Mouse (Mus musculus): ENCODE measurements around the gene Klhdc9. TPM values are rescaled to one million over a fixed set of nuclear protein-coding genes. Genes with fewer than 3 reads are reported as not detected.

Gene Klhdc9
- polyA plus RNA-seq, 1 experiment from 2014 or later: 2.2 TPM

GRCm38 (mm10) chr1:171384361-171384760 is 23.8 kb upstream of the Klhdc9 start:
- no peak overlapping the region for H3K4me3 ChIP-seq (ENCODE audit: low read length)
- H3K4me2 ChIP-seq (replicated peaks; ENCODE audit: low read depth, low read length): no peak overlapping the region
- H3K27me3 ChIP-seq (ENCODE audit: control insufficient read depth, insufficient read depth, low read length): peaks cover 7% of the 10 kb centered on the region
- no peak overlapping the region for H3K9ac ChIP-seq (ENCODE audit: low read depth, low read length)
- H3K9me3 ChIP-seq (ENCODE audit: control insufficient read depth, low read length): no peaks in the 10 kb centered on the region
- no peak overlapping the region for H3K27ac ChIP-seq (ENCODE audit: low read depth, low read length)
- ATAC-seq (ENCODE audit: low FRiP score, low TSS enrichment): no peak
- H3K4me1 ChIP-seq (ENCODE audit: control insufficient read depth, insufficient read depth, low read length): peaks cover 8% of the 10 kb centered on the region; the same call in 1 of the 2 replicates
- no peaks in the 10 kb centered on the region for H3K36me3 ChIP-seq (ENCODE audit: control insufficient read depth, insufficient read depth, low read length)
- WGBS: 60% methylated on average over 9 of the region's 9 CpGs

- Histone ChIP-seq H3K36me3 (ENCODE audit: control insufficient read depth, insufficient read depth, low read length) (no peaks in the 10 kb centered on the region), H3K4me3 (ENCODE audit: low read length) (no peak overlapping the region), H3K4me2 (replicated peaks; ENCODE audit: low read depth, low read length) (no peak overlapping the region), H3K9me3 (ENCODE audit: control insufficient read depth, low read length) (no peaks in the 10 kb centered on the region), H3K27ac (ENCODE audit: low read depth, low read length) (no peak overlapping the region), H3K9ac (ENCODE audit: low read depth, low read length) (no peak overlapping the region), H3K4me1 (ENCODE audit: control insufficient read depth, insufficient read depth, low read length) (peaks cover 8% of the 10 kb centered on the region; the same call in 1 of the 2 replicates), H3K27me3 (ENCODE audit: control insufficient read depth, insufficient read depth, low read length) (peaks cover 7% of the 10 kb centered on the region)
- WGBS: 80% methylated on average over 11 of the region's 11 CpGs
- ATAC-seq (ENCODE audit: low FRiP score, low TSS enrichment): no peak
Observed at GRCm38 (mm10) chr1:171382096-171382620, 21.6 kb upstream of the Klhdc9 start.

- peaks cover 8% of the 10 kb centered on the region; the same call in 1 of the 2 replicates for H3K4me1 ChIP-seq (ENCODE audit: control insufficient read depth, insufficient read depth, low read length)
- H3K27me3 ChIP-seq (ENCODE audit: control insufficient read depth, insufficient read depth, low read length): peaks cover 7% of the 10 kb centered on the region
- no peaks in the 10 kb centered on the region for H3K36me3 ChIP-seq (ENCODE audit: control insufficient read depth, insufficient read depth, low read length)
- H3K27ac ChIP-seq (ENCODE audit: low read depth, low read length): no peak overlapping the region
- peak overlapping the region; percentile 28 for H3K4me3 ChIP-seq (ENCODE audit: low read length)
- H3K9ac ChIP-seq (ENCODE audit: low read depth, low read length): peak overlapping the region; percentile 37; the same call in 1 of the 2 replicates
- peak overlapping the region; percentile 50 for H3K4me2 ChIP-seq (replicated peaks; ENCODE audit: low read depth, low read length)
- peak; percentile 65 for ATAC-seq (ENCODE audit: low FRiP score, low TSS enrichment)
- no peaks in the 10 kb centered on the region for H3K9me3 ChIP-seq (ENCODE audit: control insufficient read depth, low read length)
- 3% methylated on average over 31 of the region's 31 CpGs for WGBS
Observed at GRCm38 (mm10) chr1:171379935-171380599, 19.5 kb upstream of the Klhdc9 start.

GRCm38 (mm10) chr1:171378298-171378697 is 17.7 kb upstream of the Klhdc9 start:
- no peak for ATAC-seq (ENCODE audit: low FRiP score, low TSS enrichment)
- Histone ChIP-seq H3K4me3 (ENCODE audit: low read length) (no peak overlapping the region), H3K4me2 (replicated peaks; ENCODE audit: low read depth, low read length) (no peak overlapping the region), H3K4me1 (ENCODE audit: control insufficient read depth, insufficient read depth, low read length) (peaks cover 12% of the 10 kb centered on the region; the same call in 1 of the 2 replicates), H3K9ac (ENCODE audit: low read depth, low read length) (no peak overlapping the region), H3K9me3 (ENCODE audit: control insufficient read depth, low read length) (no peaks in the 10 kb centered on the region), H3K27me3 (ENCODE audit: control insufficient read depth, insufficient read depth, low read length) (peaks cover 7% of the 10 kb centered on the region), H3K27ac (ENCODE audit: low read depth, low read length) (no peak overlapping the region), H3K36me3 (ENCODE audit: control insufficient read depth, insufficient read depth, low read length) (no peaks in the 10 kb centered on the region)
- WGBS: 83% methylated on average over 6 of the region's 6 CpGs

GRCm38 (mm10) chr1:171375646-171376097 is 15.1 kb upstream of the Klhdc9 start:
- no peak overlapping the region for H3K4me2 ChIP-seq (replicated peaks; ENCODE audit: low read depth, low read length)
- no peak overlapping the region for H3K9ac ChIP-seq (ENCODE audit: low read depth, low read length)
- H3K4me3 ChIP-seq (ENCODE audit: low read length): no peak overlapping the region
- H3K27ac ChIP-seq (ENCODE audit: low read depth, low read length): no peak overlapping the region
- peaks cover 15% of the 10 kb centered on the region; the same call in 1 of the 2 replicates for H3K4me1 ChIP-seq (ENCODE audit: control insufficient read depth, insufficient read depth, low read length)
- H3K36me3 ChIP-seq (ENCODE audit: control insufficient read depth, insufficient read depth, low read length): no peaks in the 10 kb centered on the region
- no peaks in the 10 kb centered on the region for H3K9me3 ChIP-seq (ENCODE audit: control insufficient read depth, low read length)
- 0 out of 2 replicates have a peak, but pooled peaks have one; percentile 37 for ATAC-seq (ENCODE audit: low FRiP score, low TSS enrichment)
- H3K27me3 ChIP-seq (ENCODE audit: control insufficient read depth, insufficient read depth, low read length): peaks cover 3% of the 10 kb centered on the region; the same call in 1 of the 2 replicates
- 41% methylated on average over 9 of the region's 9 CpGs for WGBS

GRCm38 (mm10) chr1:171373946-171374345 is 13.3 kb upstream of the Klhdc9 start:
- H3K4me3 ChIP-seq (ENCODE audit: low read length): no peak overlapping the region
- ATAC-seq (ENCODE audit: low FRiP score, low TSS enrichment): no peak

GRCm38 (mm10) chr1:171372880-171373279 is 12.3 kb upstream of the Klhdc9 start:
- Histone ChIP-seq H3K4me1 (ENCODE audit: control insufficient read depth, insufficient read depth, low read length) (peaks cover 6% of the 10 kb centered on the region; the same call in 1 of the 2 replicates), H3K27ac (ENCODE audit: low read depth, low read length) (no peak overlapping the region), H3K9me3 (ENCODE audit: control insufficient read depth, low read length) (no peaks in the 10 kb centered on the region), H3K27me3 (ENCODE audit: control insufficient read depth, insufficient read depth, low read length) (no peaks in the 10 kb centered on the region), H3K4me3 (ENCODE audit: low read length) (no peak overlapping the region), H3K9ac (ENCODE audit: low read depth, low read length) (no peak overlapping the region), H3K36me3 (ENCODE audit: control insufficient read depth, insufficient read depth, low read length) (no peaks in the 10 kb centered on the region), H3K4me2 (replicated peaks; ENCODE audit: low read depth, low read length) (no peak overlapping the region)
- WGBS: 46% methylated on average over 3 of the region's 3 CpGs
- no peak for ATAC-seq (ENCODE audit: low FRiP score, low TSS enrichment)

More at GRCm38 (mm10) chr1:171373946-171374345, 13.3 kb upstream of the Klhdc9 start:
- Histone ChIP-seq H3K27me3 (ENCODE audit: control insufficient read depth, insufficient read depth, low read length) (no peaks in the 10 kb centered on the region), H3K9ac (ENCODE audit: low read depth, low read length) (no peak overlapping the region), H3K4me1 (ENCODE audit: control insufficient read depth, insufficient read depth, low read length) (peaks cover 6% of the 10 kb centered on the region; the same call in 1 of the 2 replicates), H3K9me3 (ENCODE audit: control insufficient read depth, low read length) (no peaks in the 10 kb centered on the region), H3K36me3 (ENCODE audit: control insufficient read depth, insufficient read depth, low read length) (no peaks in the 10 kb centered on the region), H3K27ac (ENCODE audit: low read depth, low read length) (no peak overlapping the region), H3K4me2 (replicated peaks; ENCODE audit: low read depth, low read length) (no peak overlapping the region)
- 9% methylated on average over 3 of the region's 4 CpGs for WGBS

GRCm38 (mm10) chr1:171369845-171370556 is 9.4 kb upstream of the Klhdc9 start, which contains the start of gene Nectin4:
Gene Nectin4 (plus strand): TSS chr1:171370099.
- 0 out of 2 replicates have a peak, but pooled peaks cover 6% of the 10 kb centered on the region for H3K4me1 ChIP-seq (ENCODE audit: control insufficient read depth, insufficient read depth, low read length)
- H3K27me3 ChIP-seq (ENCODE audit: control insufficient read depth, insufficient read depth, low read length): no peaks in the 10 kb centered on the region
- WGBS: 29% methylated on average over 20 of the region's 20 CpGs
- peak within 1 kb of the TSS; percentile 12; the same call in 1 of the 2 replicates for H3K4me3 ChIP-seq (ENCODE audit: low read length)
- H3K36me3 ChIP-seq (ENCODE audit: control insufficient read depth, insufficient read depth, low read length): no peaks in the 10 kb centered on the region
- no peak within 1 kb of the TSS for H3K27ac ChIP-seq (ENCODE audit: low read depth, low read length)
- H3K4me2 ChIP-seq (replicated peaks; ENCODE audit: low read depth, low read length): peak within 1 kb of the TSS; percentile 27
- peak; percentile 20; the same call in 1 of the 2 replicates for ATAC-seq (ENCODE audit: low FRiP score, low TSS enrichment)
- no peaks in the 10 kb centered on the region for H3K9me3 ChIP-seq (ENCODE audit: control insufficient read depth, low read length)
- H3K9ac ChIP-seq (ENCODE audit: low read depth, low read length): peak within 1 kb of the TSS; percentile 40; the same call in 1 of the 2 replicates

Data from kidney, embryonic 14.5 days (tissue).